Mouse (Mus musculus): Measurements from ENCODE around the gene Schip1. TPM values are rescaled to one million over a fixed set of nuclear protein-coding genes. Genes with fewer than 3 reads are reported as not detected.

Gene Schip1
- polyA plus RNA-seq, 1 experiment from 2014 or later, result 29.7 TPM

GRCm38 (mm10) chr3:68283595-68283991, 219.0 kb downstream of the Schip1 start:
- 38% methylated on average over 10 of the region's 10 CpGs for WGBS
- Histone ChIP-seq H3K27me3 (replicated peaks; ENCODE audit: control insufficient read depth, insufficient read depth, low read length) (no peaks in the 10 kb centered on the region), H3K9me3 (ENCODE audit: control insufficient read depth, low read length) (no peaks in the 10 kb centered on the region), H3K9ac (ENCODE audit: low read depth, low read length) (no peak overlapping the region), H3K4me1 (ENCODE audit: control insufficient read depth, insufficient read depth, low read length) (0 out of 2 replicates have a peak, but pooled peaks cover 2% of the 10 kb centered on the region), H3K27ac (ENCODE audit: low read length) (peak overlapping the region; percentile 33; the same call in 1 of the 2 replicates), H3K36me3 (ENCODE audit: control insufficient read depth, insufficient read depth, low read length) (no peaks in the 10 kb centered on the region), H3K4me3 (ENCODE audit: low read length) (no peak overlapping the region), H3K4me2 (ENCODE audit: low read depth, low read length) (peak overlapping the region; percentile 14; the same call in 1 of the 2 replicates)
- no peak for ATAC-seq

GRCm38 (mm10) chr3:68284500-68284899, 219.9 kb downstream of the Schip1 start:
- no peak overlapping the region for H3K4me2 ChIP-seq (ENCODE audit: low read depth, low read length)
- 87% methylated on average over 2 of the region's 2 CpGs for WGBS
- ATAC-seq, result no peak
- H3K9me3 ChIP-seq (ENCODE audit: control insufficient read depth, low read length), result no peaks in the 10 kb centered on the region
- 0 out of 2 replicates have a peak, but pooled peaks cover 2% of the 10 kb centered on the region for H3K4me1 ChIP-seq (ENCODE audit: control insufficient read depth, insufficient read depth, low read length)
- no peak overlapping the region for H3K9ac ChIP-seq (ENCODE audit: low read depth, low read length)
- H3K36me3 ChIP-seq (ENCODE audit: control insufficient read depth, insufficient read depth, low read length), result no peaks in the 10 kb centered on the region
- no peak overlapping the region for H3K4me3 ChIP-seq (ENCODE audit: low read length)
- H3K27ac ChIP-seq (ENCODE audit: low read length), result no peak overlapping the region
- no peaks in the 10 kb centered on the region for H3K27me3 ChIP-seq (replicated peaks; ENCODE audit: control insufficient read depth, insufficient read depth, low read length)

- WGBS, result 83% methylated on average over 7 of the region's 7 CpGs
- no peaks in the 10 kb centered on the region for H3K27me3 ChIP-seq (replicated peaks; ENCODE audit: control insufficient read depth, insufficient read depth, low read length)
These were observed 232.2 kb downstream of the Schip1 start for GRCm38 (mm10) chr3:68296752-68297151.

GRCm38 (mm10) chr3:68305647-68306046, 241.0 kb downstream of the Schip1 start:
- no peak for ATAC-seq
- H3K36me3 ChIP-seq (ENCODE audit: control insufficient read depth, insufficient read depth, low read length), result no peaks in the 10 kb centered on the region
- no peak overlapping the region for H3K9ac ChIP-seq (ENCODE audit: low read depth, low read length)
- H3K4me3 ChIP-seq (ENCODE audit: low read length), result no peak overlapping the region
- H3K9me3 ChIP-seq (ENCODE audit: control insufficient read depth, low read length), result no peaks in the 10 kb centered on the region
- H3K4me2 ChIP-seq (ENCODE audit: low read depth, low read length), result no peak overlapping the region
- H3K27me3 ChIP-seq (replicated peaks; ENCODE audit: control insufficient read depth, insufficient read depth, low read length), result no peaks in the 10 kb centered on the region
- no peak overlapping the region for H3K27ac ChIP-seq (ENCODE audit: low read length)
- WGBS, result 53% methylated on average over 1 of the region's 1 CpGs
- no peaks in the 10 kb centered on the region for H3K4me1 ChIP-seq (ENCODE audit: control insufficient read depth, insufficient read depth, low read length)

More at GRCm38 (mm10) chr3:68296752-68297151, 232.2 kb downstream of the Schip1 start:
- no peak for ATAC-seq
- Histone ChIP-seq H3K9ac (ENCODE audit: low read depth, low read length) (no peak overlapping the region), H3K4me1 (ENCODE audit: control insufficient read depth, insufficient read depth, low read length) (no peaks in the 10 kb centered on the region), H3K4me3 (ENCODE audit: low read length) (no peak overlapping the region), H3K36me3 (ENCODE audit: control insufficient read depth, insufficient read depth, low read length) (no peaks in the 10 kb centered on the region), H3K4me2 (ENCODE audit: low read depth, low read length) (no peak overlapping the region), H3K27ac (ENCODE audit: low read length) (no peak overlapping the region), H3K9me3 (ENCODE audit: control insufficient read depth, low read length) (no peaks in the 10 kb centered on the region)

- ATAC-seq, result no peak
- Histone ChIP-seq H3K27ac (ENCODE audit: low read length) (no peak overlapping the region), H3K4me1 (ENCODE audit: control insufficient read depth, insufficient read depth, low read length) (no peaks in the 10 kb centered on the region), H3K36me3 (ENCODE audit: control insufficient read depth, insufficient read depth, low read length) (no peaks in the 10 kb centered on the region), H3K27me3 (replicated peaks; ENCODE audit: control insufficient read depth, insufficient read depth, low read length) (no peaks in the 10 kb centered on the region), H3K4me3 (ENCODE audit: low read length) (no peak overlapping the region), H3K4me2 (ENCODE audit: low read depth, low read length) (no peak overlapping the region), H3K9me3 (ENCODE audit: control insufficient read depth, low read length) (no peaks in the 10 kb centered on the region), H3K9ac (ENCODE audit: low read depth, low read length) (no peak overlapping the region)
- 47% methylated on average over 4 of the region's 4 CpGs for WGBS
These were observed 242.1 kb downstream of the Schip1 start for GRCm38 (mm10) chr3:68306726-68307125.

GRCm38 (mm10) chr3:68325575-68325974, 261.0 kb downstream of the Schip1 start:
- Histone ChIP-seq H3K4me2 (ENCODE audit: low read depth, low read length) (no peak overlapping the region), H3K4me3 (ENCODE audit: low read length) (no peak overlapping the region), H3K4me1 (ENCODE audit: control insufficient read depth, insufficient read depth, low read length) (no peaks in the 10 kb centered on the region), H3K27me3 (replicated peaks; ENCODE audit: control insufficient read depth, insufficient read depth, low read length) (no peaks in the 10 kb centered on the region), H3K27ac (ENCODE audit: low read length) (no peak overlapping the region), H3K9me3 (ENCODE audit: control insufficient read depth, low read length) (no peaks in the 10 kb centered on the region), H3K36me3 (ENCODE audit: control insufficient read depth, insufficient read depth, low read length) (no peaks in the 10 kb centered on the region), H3K9ac (ENCODE audit: low read depth, low read length) (no peak overlapping the region)
- ATAC-seq, result no peak
- 68% methylated on average over 6 of the region's 6 CpGs for WGBS

- H3K9ac ChIP-seq (ENCODE audit: low read depth, low read length), result no peak overlapping the region
- no peak for ATAC-seq
- no peaks in the 10 kb centered on the region for H3K27me3 ChIP-seq (replicated peaks; ENCODE audit: control insufficient read depth, insufficient read depth, low read length)
- H3K9me3 ChIP-seq (ENCODE audit: control insufficient read depth, low read length), result no peaks in the 10 kb centered on the region
- WGBS, result 38% methylated on average over 2 of the region's 2 CpGs
- H3K36me3 ChIP-seq (ENCODE audit: control insufficient read depth, insufficient read depth, low read length), result no peaks in the 10 kb centered on the region
- no peak overlapping the region for H3K4me3 ChIP-seq (ENCODE audit: low read length)
- no peaks in the 10 kb centered on the region for H3K4me1 ChIP-seq (ENCODE audit: control insufficient read depth, insufficient read depth, low read length)
- no peak overlapping the region for H3K4me2 ChIP-seq (ENCODE audit: low read depth, low read length)
- H3K27ac ChIP-seq (ENCODE audit: low read length), result no peak overlapping the region
These were observed 267.9 kb downstream of the Schip1 start for GRCm38 (mm10) chr3:68332515-68332914.

- no peak overlapping the region for H3K9ac ChIP-seq (ENCODE audit: low read depth, low read length)
- no peaks in the 10 kb centered on the region for H3K36me3 ChIP-seq (ENCODE audit: control insufficient read depth, insufficient read depth, low read length)
- no peaks in the 10 kb centered on the region for H3K4me1 ChIP-seq (ENCODE audit: control insufficient read depth, insufficient read depth, low read length)
- ATAC-seq, result no peak
- H3K27ac ChIP-seq (ENCODE audit: low read length), result no peak overlapping the region
- H3K27me3 ChIP-seq (replicated peaks; ENCODE audit: control insufficient read depth, insufficient read depth, low read length), result no peaks in the 10 kb centered on the region
- WGBS, result 94% methylated on average over 4 of the region's 4 CpGs
- H3K4me3 ChIP-seq (ENCODE audit: low read length), result no peak overlapping the region
- H3K9me3 ChIP-seq (ENCODE audit: control insufficient read depth, low read length), result no peaks in the 10 kb centered on the region
- no peak overlapping the region for H3K4me2 ChIP-seq (ENCODE audit: low read depth, low read length)
These were observed 270.9 kb downstream of the Schip1 start for GRCm38 (mm10) chr3:68335501-68335900.

- ATAC-seq, result no peak
- Histone ChIP-seq H3K27ac (ENCODE audit: low read length) (no peak overlapping the region), H3K4me3 (ENCODE audit: low read length) (no peak overlapping the region), H3K9me3 (ENCODE audit: control insufficient read depth, low read length) (no peaks in the 10 kb centered on the region), H3K9ac (ENCODE audit: low read depth, low read length) (no peak overlapping the region), H3K27me3 (replicated peaks; ENCODE audit: control insufficient read depth, insufficient read depth, low read length) (no peaks in the 10 kb centered on the region), H3K4me2 (ENCODE audit: low read depth, low read length) (no peak overlapping the region), H3K36me3 (ENCODE audit: control insufficient read depth, insufficient read depth, low read length) (no peaks in the 10 kb centered on the region), H3K4me1 (ENCODE audit: control insufficient read depth, insufficient read depth, low read length) (no peaks in the 10 kb centered on the region)
- 76% methylated on average over 6 of the region's 6 CpGs for WGBS
These were observed 286.0 kb downstream of the Schip1 start for GRCm38 (mm10) chr3:68350624-68351023.

- ATAC-seq, result no peak
- 13% methylated on average over 3 of the region's 3 CpGs for WGBS
- no peak overlapping the region for H3K9ac ChIP-seq (ENCODE audit: low read depth, low read length)
- no peak overlapping the region for H3K27ac ChIP-seq (ENCODE audit: low read length)
- no peaks in the 10 kb centered on the region for H3K4me1 ChIP-seq (ENCODE audit: control insufficient read depth, insufficient read depth, low read length)
- H3K4me3 ChIP-seq (ENCODE audit: low read length), result no peak overlapping the region
- no peak overlapping the region for H3K4me2 ChIP-seq (ENCODE audit: low read depth, low read length)
- no peaks in the 10 kb centered on the region for H3K9me3 ChIP-seq (ENCODE audit: control insufficient read depth, low read length)
- no peaks in the 10 kb centered on the region for H3K36me3 ChIP-seq (ENCODE audit: control insufficient read depth, insufficient read depth, low read length)
- no peaks in the 10 kb centered on the region for H3K27me3 ChIP-seq (replicated peaks; ENCODE audit: control insufficient read depth, insufficient read depth, low read length)
These were observed 286.9 kb downstream of the Schip1 start for GRCm38 (mm10) chr3:68351461-68351860.

Data from intestine, embryonic 16.5 days (tissue).